Mouse (Mus musculus) heart, postnatal 0 days (tissue): ENCODE results near the gene Scel. TPM values are rescaled to one million over a fixed set of nuclear protein-coding genes. Genes with fewer than 3 reads are reported as not detected.
"Not testable (repeated sequence)": the region's sequence is repeated elsewhere in the genome, so short reads cannot be mapped to it uniquely, and the experiment has no call there.

Experiments
- ATAC-seq: fragments of 200-750 bp; cut with Nextera tagmentation; 2 replicates; pipeline ENCODE4 v1.8.0; 2017; ENCODE audit warnings: low read depth, moderate number of reproducible peaks, moderate library complexity; ENCODE audit not compliant: insufficient read depth
- DNase-seq: peaks from one replicate; pipeline ENCODE4 v3.0.0-alpha.2; 2016; ENCODE audit warnings: low spot score
- H3K27ac ChIP-seq: fragments of 300-500 bp; sonication (generic); 2 replicates; pipeline ENCODE4 v1.5.1; 2014; ENCODE audit warnings: low read depth, mild to moderate bottlenecking
- H3K27me3 ChIP-seq: fragments of 300-500 bp; sonication (generic); 2 replicates; pipeline ENCODE4 v1.6.1; 2014; ENCODE audit warnings: low read length, mixed read lengths; ENCODE audit not compliant: control insufficient read depth, insufficient read depth
- H3K36me3 ChIP-seq: fragments of 300-500 bp; sonication (generic); replicated peaks from 2 replicates; pipeline ENCODE4 v1.6.1; 2014; ENCODE audit warnings: low read length, mixed read lengths; ENCODE audit not compliant: control insufficient read depth, insufficient read depth
- H3K4me1 ChIP-seq: fragments of 300-500 bp; sonication (generic); 2 replicates; pipeline ENCODE4 v1.6.1; 2014; ENCODE audit warnings: antibody characterized with exemption; ENCODE audit not compliant: control insufficient read depth, insufficient read depth
- H3K4me2 ChIP-seq: fragments of 300-500 bp; sonication (generic); 2 replicates; pipeline ENCODE4 v1.6.1; 2014; ENCODE audit warnings: low read depth, mild to moderate bottlenecking, low read length, moderate library complexity
- H3K4me3 ChIP-seq: fragments of 300-500 bp; sonication (generic); 2 replicates; pipeline ENCODE4 v1.5.1; 2014; ENCODE audit warnings: low read depth, low read length
- H3K9ac ChIP-seq: fragments of 300-500 bp; sonication (generic); replicated peaks from 2 replicates; pipeline ENCODE4 v1.6.1; 2014; ENCODE audit warnings: low read depth, low read length, mixed read lengths
- H3K9me3 ChIP-seq: fragments of 300-500 bp; sonication (generic); replicated peaks from 2 replicates; pipeline ENCODE4 v1.6.1; 2016; ENCODE audit warnings: low read length; ENCODE audit not compliant: control insufficient read depth
- CTCF ChIP-seq: IDR thresholded peaks from 2 replicates; pipeline ENCODE4 v1.5.1; 2016; ENCODE audit warnings: antibody characterized with exemption, control low read depth, low read depth
- EP300 ChIP-seq: IDR thresholded peaks from 2 replicates; pipeline ENCODE4 v1.6.1; 2016; ENCODE audit warnings: antibody characterized with exemption, low read depth
- WGBS: fragments of 180-500 bp; shearing (Covaris S2); extraction: QIAGEN DNeasy Blood & Tissue Kit; methylation state at CpG from one replicate; pipeline ENCODE4 v1.1.7; 2014; 5-methylcytosine and 5-hydroxymethylcytosine counted together
- polyA plus RNA-seq: library from polyadenylated mRNA; unstranded; fragments of >200 nt; fragmentation: Nextera tagmentation; extraction: Ambion mirVana; gene quantifications from 2 replicates; pipeline ENCODE4 v1.2.1, GENCODE M21; 2015
- total RNA-seq: library from RNA; depleted of rRNA; stranded (reverse); fragments of >200 nt; gene quantifications from 2 replicates; pipeline ENCODE4 v1.2.3, GENCODE M21; 2014; ENCODE audit warnings: low replicate concordance

The Scel gene
- total and polyA plus RNA-seq, 2 experiments from 2014 or later: 0.14 to 2.7 TPM

DNA sequence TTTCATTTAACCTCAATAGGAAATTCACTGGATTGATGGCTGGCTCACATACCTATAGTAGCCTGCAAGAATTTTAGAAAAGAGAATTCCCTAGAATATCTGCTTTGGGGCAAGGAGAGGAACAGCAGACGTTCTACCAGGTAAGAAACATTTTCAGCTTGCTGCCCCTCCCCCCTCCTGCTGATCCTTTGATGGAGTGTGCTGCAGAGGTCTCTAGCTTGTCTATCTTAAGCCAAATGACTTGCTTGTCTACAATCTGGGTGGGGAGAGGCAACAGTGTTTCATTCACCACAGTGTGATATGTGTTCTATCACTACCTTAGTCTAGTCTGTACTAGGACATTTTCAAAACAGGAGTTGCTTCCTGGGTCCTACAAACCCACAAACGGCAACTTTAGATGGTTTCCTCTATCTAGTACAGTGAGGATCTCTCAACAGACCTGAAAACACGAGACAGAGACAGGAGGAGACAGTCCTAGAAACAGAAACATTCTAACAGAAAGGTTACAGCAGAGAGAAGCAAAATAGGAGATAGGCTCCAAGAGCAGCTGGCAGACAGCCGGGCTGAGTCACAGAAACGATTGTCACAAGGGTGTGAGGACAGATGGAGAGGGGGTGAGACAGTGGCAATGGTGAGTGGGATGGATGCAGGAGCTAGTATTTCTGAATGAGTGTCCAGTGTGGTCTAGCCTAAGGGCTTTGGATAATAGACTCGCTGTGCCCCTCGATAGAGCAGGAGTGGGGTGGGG lies 41.2 kb upstream of the Scel start:
- Histone ChIP-seq H3K4me3 (no peak overlapping the region), H3K9ac (no peak overlapping the region), H3K9me3 (no peaks in the 10 kb centered on the region), H3K36me3 (no peaks in the 10 kb centered on the region), H3K4me2 (peak overlapping the region; percentile 14), H3K27me3 (no peaks in the 10 kb centered on the region), H3K4me1 (peaks cover 8% of the 10 kb centered on the region; the same call in 1 of the 2 replicates), H3K27ac (peak overlapping the region; percentile 27; the same call in 1 of the 2 replicates)
- 21% methylated on average over 7 of the region's 7 CpGs for WGBS
- peak; percentile 36 for ATAC-seq
- peak; percentile 60 for DNase-seq
- TF ChIP-seq CTCF (no peak), EP300 (no peak)

DNA sequence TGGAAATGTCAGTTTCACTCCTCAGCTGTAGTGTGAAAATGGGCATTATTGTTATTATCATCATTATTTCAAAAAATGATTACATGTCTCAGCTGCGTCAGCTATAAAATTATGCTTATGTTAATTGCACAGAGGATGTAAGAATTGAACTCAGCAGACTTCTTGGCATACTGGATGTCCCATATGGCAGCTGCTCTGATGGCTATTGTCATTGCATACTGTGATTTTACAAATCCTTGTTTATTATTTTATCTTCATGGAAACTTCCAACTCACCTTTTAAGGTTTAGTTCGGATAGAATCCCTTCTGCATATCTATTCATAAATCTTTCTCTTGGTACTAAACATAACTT lies 40.6 kb upstream of the Scel start:
- Histone ChIP-seq H3K9me3 (no peaks in the 10 kb centered on the region), H3K27me3 (no peaks in the 10 kb centered on the region), H3K4me3 (no peak overlapping the region), H3K4me2 (no peak overlapping the region), H3K4me1 (peaks cover 8% of the 10 kb centered on the region; the same call in 1 of the 2 replicates), H3K36me3 (no peaks in the 10 kb centered on the region), H3K9ac (no peak overlapping the region), H3K27ac (no peak overlapping the region)
- 66% methylated on average over 2 of the region's 2 CpGs for WGBS
- DNase-seq: no peak
- ATAC-seq: no peak
- no peak for TF ChIP-seq EP300
- TF ChIP-seq CTCF: no peak

DNA sequence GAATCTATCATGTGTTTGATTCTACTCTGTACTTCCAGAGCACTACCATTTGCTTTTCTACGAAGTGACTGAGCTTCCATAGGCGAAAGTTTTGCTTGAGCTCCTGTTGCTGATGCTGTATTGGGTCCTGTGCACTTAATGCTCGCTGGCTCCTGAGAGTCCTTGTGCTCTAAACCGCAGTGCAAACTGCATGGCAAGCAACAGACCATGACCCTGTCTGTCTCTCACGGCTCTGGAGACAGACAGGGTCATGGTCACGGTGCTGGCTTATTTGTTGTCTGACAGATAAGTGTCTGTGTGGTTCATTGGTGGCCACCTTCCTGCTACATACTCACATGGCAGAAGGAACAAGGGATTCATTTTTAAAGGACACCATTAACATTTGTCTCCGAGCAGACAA lies 37.8 kb upstream of the Scel start:
- Histone ChIP-seq H3K4me1 (peaks cover 8% of the 10 kb centered on the region; the same call in 1 of the 2 replicates), H3K36me3 (no peaks in the 10 kb centered on the region), H3K27ac (no peak overlapping the region), H3K9ac (no peak overlapping the region), H3K27me3 (no peaks in the 10 kb centered on the region), H3K9me3 (no peaks in the 10 kb centered on the region), H3K4me2 (no peak overlapping the region), H3K4me3 (no peak overlapping the region)
- no peak for ATAC-seq
- TF ChIP-seq CTCF (no peak), EP300 (no peak)
- 73% methylated on average over 7 of the region's 7 CpGs for WGBS
- no peak for DNase-seq

DNA sequence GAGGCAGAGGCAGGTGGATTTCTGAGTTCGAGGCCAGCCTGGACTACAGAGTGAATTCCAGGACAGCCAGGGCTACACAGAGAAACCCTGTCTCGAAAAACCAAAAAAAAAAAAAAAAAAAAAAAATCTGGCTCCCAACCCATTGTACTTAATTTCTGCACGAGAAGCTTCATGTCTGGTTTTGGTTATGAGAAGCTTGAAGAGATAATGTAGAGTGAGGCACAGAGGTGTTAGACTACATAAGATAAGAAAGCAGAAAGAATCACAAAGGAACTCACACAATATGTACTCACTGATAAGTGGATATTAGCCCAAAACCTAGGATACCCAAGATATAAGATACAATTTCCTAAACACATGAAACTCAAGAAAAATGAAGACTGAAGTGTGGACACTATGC lies 36.9 kb upstream of the Scel start:
- H3K9ac ChIP-seq, H3K27me3 ChIP-seq, ATAC-seq, H3K4me2 ChIP-seq, H3K9me3 ChIP-seq, H3K4me3 ChIP-seq, DNase-seq, H3K36me3 ChIP-seq, H3K4me1 ChIP-seq, H3K27ac ChIP-seq: not testable (repeated sequence)
- WGBS: 55% methylated on average over 3 of the region's 3 CpGs

DNA sequence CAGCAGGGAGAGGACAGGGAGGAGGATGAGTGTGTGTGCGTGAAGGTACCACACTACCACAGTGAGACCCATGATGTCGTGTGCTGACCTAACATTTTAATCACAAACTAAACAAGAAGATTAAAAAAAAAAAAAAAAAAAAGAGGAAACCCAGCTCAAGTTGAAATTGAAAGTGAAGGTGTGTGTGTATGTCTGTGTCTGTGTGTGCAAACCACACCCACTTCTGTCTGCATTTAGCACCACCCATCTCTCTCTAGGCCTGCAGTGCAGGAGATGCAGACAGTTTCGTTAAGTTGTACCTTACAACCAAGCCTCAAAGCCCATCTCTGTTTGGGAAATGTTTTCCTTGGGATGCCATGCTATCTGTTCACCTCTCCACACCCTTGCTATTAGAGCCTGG lies 35.9 kb upstream of the Scel start:
- 58% methylated on average over 3 of the region's 3 CpGs for WGBS
- TF ChIP-seq CTCF: no peak
- no peak for TF ChIP-seq EP300

DNA sequence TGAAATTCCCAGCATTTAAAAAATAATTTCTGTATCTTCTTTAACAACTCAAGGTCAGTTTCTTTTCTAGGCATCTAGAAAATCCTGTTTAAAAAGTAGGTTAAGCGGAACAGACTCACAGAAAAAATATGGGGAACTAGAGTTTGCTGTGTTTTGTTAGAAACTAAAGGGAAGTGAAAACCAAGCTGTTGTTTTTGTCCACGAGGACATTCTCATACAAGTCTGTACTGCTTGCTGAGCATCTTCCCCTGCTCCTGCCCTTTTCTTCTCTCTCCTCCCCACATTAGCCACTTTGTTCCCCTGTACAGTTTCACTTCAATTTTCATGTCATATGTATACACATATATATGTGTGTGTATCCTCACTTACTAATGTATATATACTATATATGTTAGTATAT lies 35.2 kb upstream of the Scel start:
- Histone ChIP-seq H3K9ac (no peak overlapping the region), H3K4me2 (no peak overlapping the region), H3K27me3 (no peaks in the 10 kb centered on the region), H3K27ac (no peak overlapping the region), H3K36me3 (no peaks in the 10 kb centered on the region), H3K4me1 (no peaks in the 10 kb centered on the region), H3K4me3 (no peak overlapping the region), H3K9me3 (no peaks in the 10 kb centered on the region)
- TF ChIP-seq CTCF (no peak), EP300 (no peak)
- DNase-seq: no peak
- no peak for ATAC-seq
- WGBS: 69% methylated on average over 2 of the region's 2 CpGs

More for the DNA sequence above, 35.9 kb upstream of the Scel start:
- Histone ChIP-seq H3K4me3 (no peak overlapping the region), H3K4me2 (no peak overlapping the region), H3K27me3 (no peaks in the 10 kb centered on the region), H3K4me1 (no peaks in the 10 kb centered on the region), H3K36me3 (no peaks in the 10 kb centered on the region), H3K9ac (no peak overlapping the region), H3K27ac (no peak overlapping the region), H3K9me3 (no peaks in the 10 kb centered on the region)
- ATAC-seq: no peak
- no peak for DNase-seq
